Mouse (Mus musculus): Measurements from ENCODE around the gene Gm21992. TPM values are rescaled to one million over a fixed set of nuclear protein-coding genes. Genes with fewer than 3 reads are reported as not detected.

The Gm21992 gene
- polyA plus RNA-seq, 1 experiment from 2014 or later = 47.3 TPM

GRCm38 (mm10) chr19:4718716-4719115 is 92.7 kb downstream of the Gm21992 start:
- 26% methylated on average over 9 of the region's 12 CpGs for WGBS
- H3K4me1 ChIP-seq = peaks cover 37% of the 10 kb centered on the region
- H3K4me3 ChIP-seq = no peak overlapping the region
- H3K27me3 ChIP-seq = peaks cover 14% of the 10 kb centered on the region
- no peak overlapping the region for H3K27ac ChIP-seq (replicated peaks)
- H3K9ac ChIP-seq (replicated peaks) = no peak overlapping the region
- no peaks in the 10 kb centered on the region for H3K9me3 ChIP-seq
- ATAC-seq (ENCODE audit: low FRiP score, low read depth) = no peak
- H3K4me2 ChIP-seq (replicated peaks) = no peak overlapping the region
- peaks cover 31% of the 10 kb centered on the region for H3K36me3 ChIP-seq

- no peak overlapping the region for H3K4me3 ChIP-seq
- no peak for ATAC-seq (ENCODE audit: low FRiP score, low read depth)
- H3K9ac ChIP-seq (replicated peaks) = no peak overlapping the region
- H3K9me3 ChIP-seq = no peaks in the 10 kb centered on the region
- H3K27me3 ChIP-seq = peaks cover 24% of the 10 kb centered on the region
- peaks cover 31% of the 10 kb centered on the region for H3K36me3 ChIP-seq
- H3K27ac ChIP-seq (replicated peaks) = no peak overlapping the region
- no peak overlapping the region for H3K4me2 ChIP-seq (replicated peaks)
- H3K4me1 ChIP-seq = peaks cover 50% of the 10 kb centered on the region
- WGBS = 99% methylated on average over 2 of the region's 2 CpGs
Observed at GRCm38 (mm10) chr19:4717281-4717680, 94.1 kb downstream of the Gm21992 start.

- Histone ChIP-seq H3K9me3 (no peaks in the 10 kb centered on the region), H3K9ac (replicated peaks) (no peak overlapping the region), H3K27me3 (peaks cover 24% of the 10 kb centered on the region), H3K4me3 (no peak overlapping the region), H3K4me1 (peaks cover 50% of the 10 kb centered on the region), H3K27ac (replicated peaks) (no peak overlapping the region), H3K4me2 (replicated peaks) (no peak overlapping the region), H3K36me3 (peaks cover 27% of the 10 kb centered on the region)
- ATAC-seq (ENCODE audit: low FRiP score, low read depth) = no peak
- 97% methylated on average over 14 of the region's 14 CpGs for WGBS
Observed at GRCm38 (mm10) chr19:4716756-4717155, 94.7 kb downstream of the Gm21992 start.

DNA sequence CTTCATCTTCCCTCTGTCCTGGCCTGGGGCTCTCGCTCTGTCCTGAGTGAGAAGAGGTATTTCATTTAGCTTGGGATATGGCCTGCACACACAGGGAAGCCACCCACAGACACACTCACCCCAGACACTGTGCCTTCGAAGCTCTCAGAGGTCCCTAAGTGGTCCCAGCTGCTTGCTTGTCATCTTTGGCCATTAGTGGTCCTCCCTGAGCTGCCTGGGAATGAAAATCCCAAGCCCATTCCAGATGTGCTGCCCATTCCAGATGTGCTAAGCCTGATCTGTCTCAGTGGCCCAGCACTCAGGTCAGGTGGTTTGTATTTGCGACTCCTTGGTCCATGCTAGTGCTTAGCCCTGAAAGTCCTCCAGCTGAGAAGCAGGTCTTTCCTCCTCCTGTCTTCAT is 97.5 kb downstream of the Gm21992 start:
- 55% methylated on average over 3 of the region's 3 CpGs for WGBS
- H3K36me3 ChIP-seq = peaks cover 3% of the 10 kb centered on the region; the same call in 1 of the 2 replicates
- no peak overlapping the region for H3K27ac ChIP-seq (replicated peaks)
- H3K9me3 ChIP-seq = no peaks in the 10 kb centered on the region
- ATAC-seq (ENCODE audit: low FRiP score, low read depth) = no peak
- peaks cover 40% of the 10 kb centered on the region for H3K4me1 ChIP-seq
- peak overlapping the region; percentile 71 for H3K4me3 ChIP-seq
- peaks cover 27% of the 10 kb centered on the region for H3K27me3 ChIP-seq
- H3K9ac ChIP-seq (replicated peaks) = peak overlapping the region; percentile 86; the same call in 1 of the 2 replicates
- H3K4me2 ChIP-seq (replicated peaks) = peak overlapping the region; percentile 74

DNA sequence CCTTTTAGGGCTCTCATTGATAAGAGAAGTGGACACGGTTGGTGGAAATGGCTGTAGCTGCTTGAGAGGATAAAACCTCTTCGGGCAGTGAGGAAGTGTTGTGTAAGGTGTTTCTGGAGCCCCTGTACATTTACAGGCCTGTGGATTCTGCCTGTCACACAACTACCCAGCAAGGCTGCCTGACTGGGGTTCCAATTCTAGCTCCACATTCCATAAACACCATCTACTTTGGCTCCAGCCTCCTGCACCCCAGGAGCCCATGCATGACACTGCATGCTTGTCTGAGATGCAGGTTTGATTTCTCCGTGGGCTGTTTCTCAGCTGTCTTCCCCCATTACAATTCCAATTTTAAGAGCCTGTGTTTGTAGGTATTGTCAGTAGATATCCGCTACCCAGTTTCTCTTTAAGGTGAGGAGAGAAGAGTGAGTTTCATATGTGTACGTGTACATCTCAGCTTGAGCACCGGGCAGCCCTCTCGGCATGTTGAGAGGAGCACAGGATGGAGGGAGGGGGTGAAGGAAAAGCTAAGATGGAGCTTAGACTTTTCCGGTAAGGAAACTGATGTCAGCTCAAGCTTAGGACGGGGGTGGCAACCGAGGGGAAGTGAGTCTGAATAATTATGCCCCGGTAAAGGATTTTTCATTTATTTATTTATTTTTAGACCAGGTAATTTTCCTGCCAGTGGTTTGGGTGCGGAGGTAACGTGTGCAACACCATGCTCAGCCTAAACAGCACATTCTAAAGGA is 98.5 kb downstream of the Gm21992 start:
- peak overlapping the region; percentile 86 for H3K9ac ChIP-seq (replicated peaks)
- peak overlapping the region; percentile 93 for H3K27ac ChIP-seq (replicated peaks)
- peaks cover 33% of the 10 kb centered on the region for H3K4me1 ChIP-seq
- H3K4me3 ChIP-seq = peak overlapping the region; percentile 71
- ATAC-seq (ENCODE audit: low FRiP score, low read depth) = no peak
- 30% methylated on average over 13 of the region's 13 CpGs for WGBS
- H3K4me2 ChIP-seq (replicated peaks) = peak overlapping the region; percentile 74
- peaks cover 30% of the 10 kb centered on the region for H3K27me3 ChIP-seq
- H3K9me3 ChIP-seq = no peaks in the 10 kb centered on the region
- H3K36me3 ChIP-seq = peaks cover 3% of the 10 kb centered on the region; the same call in 1 of the 2 replicates

DNA sequence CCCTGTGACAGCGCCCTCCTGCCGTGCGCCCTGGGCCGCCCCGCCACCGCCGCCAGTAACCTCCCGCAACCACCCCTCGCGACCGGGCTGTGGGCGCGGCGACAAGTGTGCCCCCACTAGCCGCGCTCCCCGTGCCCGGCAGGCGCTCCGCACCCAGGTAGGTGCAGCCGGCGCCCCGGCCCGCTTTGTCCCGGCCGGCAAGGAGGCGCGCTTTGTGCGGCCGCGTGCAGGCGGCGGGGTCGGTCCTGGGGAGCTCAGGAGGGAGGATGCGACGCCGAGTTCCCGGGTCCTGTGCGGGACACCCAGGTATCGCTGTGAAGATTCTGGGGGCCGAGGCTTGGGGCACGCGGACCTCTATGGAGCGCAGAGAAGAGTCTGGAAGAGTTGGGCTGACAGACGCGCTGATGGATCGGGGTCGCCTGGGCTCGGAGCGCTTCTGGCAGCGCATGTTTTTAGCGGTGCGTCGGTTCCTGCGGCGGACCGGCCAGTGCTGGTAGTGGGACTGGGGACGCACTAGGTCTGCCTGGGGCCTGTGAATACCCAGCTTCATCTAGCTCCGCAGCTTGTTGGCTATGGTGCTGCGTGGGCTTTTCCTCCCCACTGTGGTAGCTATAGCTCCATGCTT is 99.1 kb downstream of the Gm21992 start:
- Histone ChIP-seq H3K4me2 (replicated peaks) (peak overlapping the region; percentile 74), H3K4me1 (peaks cover 33% of the 10 kb centered on the region), H3K9ac (replicated peaks) (peak overlapping the region; percentile 86), H3K4me3 (peak overlapping the region; percentile 71), H3K27ac (replicated peaks) (peak overlapping the region; percentile 93), H3K9me3 (no peaks in the 10 kb centered on the region), H3K36me3 (peaks cover 3% of the 10 kb centered on the region; the same call in 1 of the 2 replicates), H3K27me3 (peaks cover 33% of the 10 kb centered on the region)
- ATAC-seq (ENCODE audit: low FRiP score, low read depth) = peak; percentile 67
- WGBS = under 1% methylated on average over 53 of the region's 60 CpGs

GRCm38 (mm10) chr19:4711601-4712155 is 99.7 kb downstream of the Gm21992 start:
- Histone ChIP-seq H3K27me3 (peaks cover 33% of the 10 kb centered on the region), H3K4me3 (peak overlapping the region; percentile 71), H3K27ac (replicated peaks) (peak overlapping the region; percentile 93), H3K36me3 (no peaks in the 10 kb centered on the region), H3K9me3 (no peaks in the 10 kb centered on the region), H3K9ac (replicated peaks) (peak overlapping the region; percentile 86), H3K4me1 (peaks cover 33% of the 10 kb centered on the region), H3K4me2 (replicated peaks) (peak overlapping the region; percentile 74)
- WGBS = under 1% methylated on average over 26 of the region's 65 CpGs
- peak; percentile 83 for ATAC-seq (ENCODE audit: low FRiP score, low read depth)

DNA sequence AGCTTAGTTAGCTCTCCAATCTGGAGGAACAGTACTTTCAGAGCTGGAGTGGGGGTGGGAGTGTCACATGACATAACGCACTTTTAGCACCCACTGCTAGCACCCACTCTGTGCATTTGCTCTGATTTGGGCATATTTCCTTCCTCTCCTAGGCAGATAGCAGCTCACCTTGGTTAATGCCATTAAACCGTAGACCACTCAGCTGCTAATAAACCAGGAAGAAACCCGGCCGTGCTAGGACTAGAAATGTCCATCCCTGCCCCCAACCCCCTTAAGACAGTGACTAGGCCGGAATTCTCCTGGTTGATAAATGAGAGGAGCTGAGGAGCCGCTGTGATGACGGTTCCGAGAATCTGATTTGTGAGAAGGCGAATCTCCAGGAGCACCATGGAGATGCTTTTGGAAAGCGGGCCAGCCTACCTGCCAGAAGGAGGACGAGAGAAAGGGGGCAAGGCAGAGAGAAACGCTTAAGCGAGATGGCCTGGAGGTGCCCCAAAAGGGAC is 100.3 kb downstream of the Gm21992 start, which contains the start of gene Sptbn2:
Gene Sptbn2 (plus strand): TSS at position 70 of the 503 bp plus-strand sequence.
- peak within 1 kb of the TSS; percentile 74 for H3K4me2 ChIP-seq (replicated peaks)
- peak within 1 kb of the TSS; percentile 93 for H3K27ac ChIP-seq (replicated peaks)
- no peaks in the 10 kb centered on the region for H3K9me3 ChIP-seq
- peak within 1 kb of the TSS; percentile 86 for H3K9ac ChIP-seq (replicated peaks)
- H3K4me3 ChIP-seq = peak within 1 kb of the TSS; percentile 71
- H3K36me3 ChIP-seq = no peaks in the 10 kb centered on the region
- peaks cover 33% of the 10 kb centered on the region for H3K27me3 ChIP-seq
- peaks cover 33% of the 10 kb centered on the region for H3K4me1 ChIP-seq
- 11% methylated on average over 13 of the region's 13 CpGs for WGBS
- ATAC-seq (ENCODE audit: low FRiP score, low read depth) = no peak

GRCm38 (mm10) chr19:4708765-4709164 is 102.6 kb downstream of the Gm21992 start:
- H3K9ac ChIP-seq (replicated peaks) = no peak overlapping the region

DNA sequence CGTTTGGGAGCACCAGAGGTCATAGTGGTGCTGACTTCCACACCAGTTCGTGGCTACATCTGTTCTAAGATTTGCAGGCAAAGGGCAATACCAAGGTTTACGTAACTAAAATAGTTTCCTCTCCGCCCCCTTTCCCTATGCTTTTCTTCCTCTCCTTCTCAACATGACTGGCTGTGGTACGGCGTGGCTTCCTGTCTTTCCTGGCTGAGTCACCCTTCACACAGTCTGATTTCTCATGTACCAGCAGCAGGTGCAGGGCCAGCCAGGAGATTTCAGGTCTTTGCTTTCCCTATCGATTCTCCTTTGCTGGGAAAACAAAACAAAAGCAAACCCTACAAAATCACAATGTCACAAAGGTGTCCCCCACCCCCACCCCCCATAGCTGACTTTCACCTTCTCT is 110.2 kb downstream of the Gm21992 start:
- H3K4me3 ChIP-seq = no peak overlapping the region
- no peak for ATAC-seq (ENCODE audit: low FRiP score, low read depth)
- 70% methylated on average over 7 of the region's 7 CpGs for WGBS
- no peak overlapping the region for H3K9ac ChIP-seq (replicated peaks)
- H3K4me1 ChIP-seq = peaks cover 6% of the 10 kb centered on the region; the same call in 1 of the 2 replicates
- no peak overlapping the region for H3K27ac ChIP-seq (replicated peaks)
- no peak overlapping the region for H3K4me2 ChIP-seq (replicated peaks)
- peaks cover 61% of the 10 kb centered on the region for H3K27me3 ChIP-seq
- H3K36me3 ChIP-seq = no peaks in the 10 kb centered on the region
- no peaks in the 10 kb centered on the region for H3K9me3 ChIP-seq

More at GRCm38 (mm10) chr19:4708765-4709164, 102.6 kb downstream of the Gm21992 start:
- ATAC-seq (ENCODE audit: low FRiP score, low read depth) = no peak
- Histone ChIP-seq H3K36me3 (no peaks in the 10 kb centered on the region), H3K9me3 (no peaks in the 10 kb centered on the region), H3K4me2 (replicated peaks) (no peak overlapping the region), H3K27ac (replicated peaks) (no peak overlapping the region), H3K27me3 (peaks cover 36% of the 10 kb centered on the region), H3K4me3 (no peak overlapping the region), H3K4me1 (peaks cover 20% of the 10 kb centered on the region)
- 83% methylated on average over 10 of the region's 10 CpGs for WGBS

GRCm38 (mm10) chr19:4700656-4701055 is 110.8 kb downstream of the Gm21992 start:
- Histone ChIP-seq H3K27ac (replicated peaks) (no peak overlapping the region), H3K9ac (replicated peaks) (no peak overlapping the region), H3K9me3 (no peaks in the 10 kb centered on the region), H3K36me3 (no peaks in the 10 kb centered on the region), H3K27me3 (peaks cover 61% of the 10 kb centered on the region), H3K4me2 (replicated peaks) (no peak overlapping the region), H3K4me1 (peaks cover 6% of the 10 kb centered on the region; the same call in 1 of the 2 replicates), H3K4me3 (no peak overlapping the region)
- ATAC-seq (ENCODE audit: low FRiP score, low read depth) = no peak
- WGBS = 77% methylated on average over 8 of the region's 8 CpGs

DNA sequence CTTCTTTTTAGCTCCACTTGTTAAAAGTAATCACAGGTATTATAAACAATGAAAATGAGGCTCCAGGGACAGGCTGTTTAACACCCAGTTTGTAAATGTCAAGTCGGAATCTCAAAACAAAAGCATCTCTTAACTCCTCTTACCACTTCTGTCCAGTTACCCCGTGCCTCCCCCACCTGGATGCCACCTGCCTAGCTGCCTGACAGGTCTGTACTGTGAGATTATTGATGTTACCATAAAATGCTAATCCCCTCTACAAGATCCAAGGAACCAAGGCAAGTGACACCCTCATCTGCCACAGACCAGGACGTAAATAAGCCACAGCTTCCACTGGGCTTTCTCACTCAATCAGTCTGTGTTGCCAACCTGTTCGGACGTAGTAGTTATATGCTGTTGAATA is 111.6 kb downstream of the Gm21992 start:
- Histone ChIP-seq H3K4me3 (no peak overlapping the region), H3K27me3 (peaks cover 59% of the 10 kb centered on the region), H3K4me1 (peaks cover 6% of the 10 kb centered on the region; the same call in 1 of the 2 replicates), H3K9ac (replicated peaks) (no peak overlapping the region), H3K9me3 (no peaks in the 10 kb centered on the region), H3K4me2 (replicated peaks) (no peak overlapping the region), H3K27ac (replicated peaks) (no peak overlapping the region), H3K36me3 (no peaks in the 10 kb centered on the region)
- no peak for ATAC-seq (ENCODE audit: low FRiP score, low read depth)
- WGBS = 83% methylated on average over 5 of the region's 5 CpGs

Data from midbrain, embryonic 12.5 days (tissue).